Mouse (Mus musculus) thymus, postnatal 4 days (tissue): Measurements from ENCODE around the gene 1110065P20Rik.

Experiments used
- DNase-seq: peaks from one replicate; pipeline ENCODE4 v3.0.0; 2021

1110065P20Rik gene

DNA sequence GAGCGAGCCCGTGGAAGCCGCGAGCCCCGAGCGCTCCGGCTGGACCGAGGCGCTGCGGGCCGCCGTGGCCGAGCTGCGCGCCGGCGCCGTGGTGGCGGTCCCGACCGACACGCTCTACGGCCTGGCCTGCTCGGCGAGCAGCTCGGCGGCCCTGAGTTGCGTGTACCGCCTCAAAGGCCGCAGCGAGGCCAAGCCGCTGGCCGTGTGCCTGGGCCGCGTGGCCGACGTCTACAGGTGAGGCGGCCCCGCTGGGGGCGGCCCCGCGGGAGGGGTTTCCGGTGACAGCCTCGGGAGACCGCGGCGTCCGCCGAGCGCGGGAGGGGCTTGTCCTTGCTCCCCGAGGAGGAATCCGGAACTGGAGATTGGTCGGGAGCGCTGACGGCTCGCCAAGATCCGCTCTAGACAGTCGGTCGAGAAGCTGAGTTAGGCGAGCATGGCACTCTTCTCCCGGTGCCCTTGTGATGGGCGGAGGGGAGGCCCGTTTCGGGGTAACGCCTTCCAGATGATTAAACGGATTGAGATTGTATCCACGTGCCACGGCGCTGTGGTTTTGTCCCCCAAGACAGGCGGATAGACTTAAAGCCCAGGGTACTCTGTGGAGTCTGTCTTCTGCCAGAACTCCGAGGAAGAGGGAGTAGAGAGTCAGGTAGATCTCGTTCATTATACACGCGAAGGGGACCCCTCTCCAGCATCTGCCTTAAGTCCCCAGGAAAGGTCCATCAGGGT is at the start of gene 1110065P20Rik:
Gene 1110065P20Rik (minus strand): TSS at position 264 of the 726 bp plus-strand sequence.
- DNase-seq: peak; percentile 79

DNA sequence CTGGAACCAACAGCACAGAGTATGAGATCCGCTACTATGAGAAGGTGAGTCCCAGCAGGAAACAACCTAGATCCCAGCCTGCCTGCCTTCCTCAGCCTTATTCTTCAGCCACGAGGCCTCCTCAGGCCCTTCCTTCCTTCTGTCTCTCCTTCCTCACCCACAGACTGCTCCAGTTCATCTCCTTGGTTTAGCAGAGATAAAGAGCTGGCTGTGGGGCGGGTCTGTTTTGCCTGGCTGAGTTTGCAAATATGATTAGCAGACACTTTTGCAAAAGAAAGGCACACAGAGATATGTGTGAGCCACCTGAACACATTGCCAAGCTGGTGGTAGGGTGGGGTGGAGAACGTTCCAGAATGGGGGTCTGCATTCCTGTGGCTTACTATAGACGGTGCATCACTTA is 48.9 kb upstream of the 1110065P20Rik start:
- no peak for DNase-seq

DNA sequence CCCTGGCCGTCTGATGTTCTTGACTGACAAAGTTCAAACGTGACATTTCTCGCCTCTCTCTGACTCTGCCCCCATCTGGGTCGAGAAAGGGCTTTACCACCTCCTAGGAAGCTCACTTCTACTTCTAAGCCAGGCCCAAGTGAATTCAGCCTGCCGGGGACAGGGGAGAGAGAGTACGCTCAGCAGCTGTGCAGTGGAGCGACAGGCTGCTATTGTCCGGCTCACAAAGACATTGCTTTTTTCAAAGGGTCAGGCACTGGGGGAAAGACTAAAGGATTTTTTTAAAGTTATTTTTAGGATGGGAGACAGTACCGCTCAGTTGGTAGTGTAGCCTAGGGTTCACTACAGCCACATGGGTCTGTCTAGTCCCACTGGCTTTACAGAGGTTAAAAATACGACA is 47.4 kb upstream of the 1110065P20Rik start:
- DNase-seq: no peak

- DNase-seq: no peak
These were observed 43.8 kb upstream of the 1110065P20Rik start for GRCm38 (mm10) chr4:124894508-124895428.

- no peak for DNase-seq
These were observed 42.8 kb upstream of the 1110065P20Rik start for GRCm38 (mm10) chr4:124893769-124894168.

- DNase-seq: no peak
These were observed 39.8 kb upstream of the 1110065P20Rik start for GRCm38 (mm10) chr4:124890831-124891230.

DNA sequence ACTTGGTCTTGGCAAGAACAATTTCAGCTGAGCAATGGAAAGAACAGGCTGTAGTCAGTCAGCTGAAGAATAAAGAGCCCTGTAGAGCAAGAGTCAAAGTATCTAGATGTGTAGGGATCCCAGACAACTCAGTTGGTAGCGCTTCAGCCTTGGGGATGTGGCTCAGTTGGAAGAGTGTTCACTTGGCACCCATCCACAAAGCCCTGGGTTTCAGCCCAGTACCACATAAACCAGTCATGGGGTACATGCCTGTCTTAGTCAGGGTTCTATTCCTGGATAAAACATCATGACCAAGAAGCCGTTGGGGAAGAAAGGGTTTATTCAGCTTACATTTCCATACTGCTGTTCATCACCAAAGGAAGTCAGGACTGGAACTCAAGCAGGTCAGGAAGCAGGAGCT is 38.9 kb upstream of the 1110065P20Rik start:
- DNase-seq: no peak

DNA sequence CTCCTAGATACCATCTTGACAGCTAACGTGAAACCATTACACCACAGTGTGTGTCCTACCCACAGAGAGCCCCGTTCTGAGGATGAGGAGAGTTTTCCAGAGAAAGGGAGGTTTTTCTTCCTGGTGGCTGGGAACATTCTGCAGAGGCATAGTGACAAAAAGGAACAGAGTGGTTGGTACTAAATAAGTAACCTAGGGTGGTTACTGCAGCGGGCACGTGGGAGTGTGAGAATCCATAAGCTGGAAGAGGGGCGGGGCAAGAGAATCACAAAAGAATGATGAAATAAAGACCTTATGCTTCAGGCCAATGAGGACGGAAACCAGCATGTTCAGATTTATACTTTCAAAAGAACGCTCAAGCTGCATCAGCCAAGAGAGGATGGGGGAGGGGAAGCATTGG is 37.7 kb upstream of the 1110065P20Rik start:
- no peak for DNase-seq

- peak; percentile 60 for DNase-seq
These were observed 31.2 kb upstream of the 1110065P20Rik start for GRCm38 (mm10) chr4:124882151-124882729.

- DNase-seq: no peak
These were observed 30.4 kb upstream of the 1110065P20Rik start for GRCm38 (mm10) chr4:124881341-124881908.

DNA sequence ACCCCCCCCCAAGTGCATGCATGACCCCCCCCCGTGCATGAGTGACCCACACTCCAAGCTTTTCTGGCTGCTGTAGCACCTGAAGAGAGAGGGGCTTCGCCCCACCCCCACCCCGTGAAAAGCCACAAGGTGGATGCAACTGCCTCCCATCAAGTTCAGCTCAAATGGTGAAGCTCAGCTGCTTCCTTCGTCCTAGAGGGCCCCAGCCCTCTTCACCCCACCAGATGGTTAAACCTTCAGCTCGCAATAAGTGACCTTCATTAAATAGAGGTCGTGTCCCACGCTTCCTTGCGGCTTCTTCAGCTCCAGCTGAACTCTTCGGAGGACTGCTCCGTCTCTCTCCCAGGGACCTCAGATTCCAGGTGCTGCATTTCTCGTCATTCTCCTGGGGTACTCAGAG is 29.6 kb upstream of the 1110065P20Rik start, which contains the start of gene Epha10:
Gene Epha10 (plus strand): TSS at position 301 of the 400 bp plus-strand sequence.
- no peak for DNase-seq

GRCm38 (mm10) chr4:124872719-124873118 is 21.7 kb upstream of the 1110065P20Rik start:
- no peak for DNase-seq

GRCm38 (mm10) chr4:124861283-124862188 is 10.5 kb upstream of the 1110065P20Rik start, which contains the start of gene Maneal:
Gene Maneal, minus strand, starts transcription at chr4:124862171.
- no peak for DNase-seq

GRCm38 (mm10) chr4:124860446-124860845 is 9.4 kb upstream of the 1110065P20Rik start:
- DNase-seq: peak; percentile 79

DNA sequence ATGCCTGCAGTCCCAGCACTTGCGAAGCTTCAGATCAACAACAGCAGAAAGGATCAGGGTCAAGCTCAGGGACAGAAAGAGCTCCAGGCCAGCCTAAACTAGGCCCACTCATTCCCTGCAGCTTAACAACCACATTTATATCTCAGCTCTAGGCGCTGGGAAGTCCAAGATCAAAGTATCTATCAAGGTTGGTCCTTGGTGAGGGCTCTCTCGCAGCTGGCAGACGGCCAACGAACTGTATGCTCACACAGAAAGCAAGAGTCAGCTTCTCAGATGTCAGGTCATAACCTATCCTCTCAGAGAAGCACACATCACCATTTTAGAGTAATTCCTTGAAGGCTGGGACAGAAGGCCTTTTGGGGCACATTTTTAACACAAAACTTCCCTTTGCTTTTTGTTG is 7.4 kb upstream of the 1110065P20Rik start:
- DNase-seq: no peak

- DNase-seq: no peak
These were observed 5.3 kb upstream of the 1110065P20Rik start for GRCm38 (mm10) chr4:124856294-124856693.

DNA sequence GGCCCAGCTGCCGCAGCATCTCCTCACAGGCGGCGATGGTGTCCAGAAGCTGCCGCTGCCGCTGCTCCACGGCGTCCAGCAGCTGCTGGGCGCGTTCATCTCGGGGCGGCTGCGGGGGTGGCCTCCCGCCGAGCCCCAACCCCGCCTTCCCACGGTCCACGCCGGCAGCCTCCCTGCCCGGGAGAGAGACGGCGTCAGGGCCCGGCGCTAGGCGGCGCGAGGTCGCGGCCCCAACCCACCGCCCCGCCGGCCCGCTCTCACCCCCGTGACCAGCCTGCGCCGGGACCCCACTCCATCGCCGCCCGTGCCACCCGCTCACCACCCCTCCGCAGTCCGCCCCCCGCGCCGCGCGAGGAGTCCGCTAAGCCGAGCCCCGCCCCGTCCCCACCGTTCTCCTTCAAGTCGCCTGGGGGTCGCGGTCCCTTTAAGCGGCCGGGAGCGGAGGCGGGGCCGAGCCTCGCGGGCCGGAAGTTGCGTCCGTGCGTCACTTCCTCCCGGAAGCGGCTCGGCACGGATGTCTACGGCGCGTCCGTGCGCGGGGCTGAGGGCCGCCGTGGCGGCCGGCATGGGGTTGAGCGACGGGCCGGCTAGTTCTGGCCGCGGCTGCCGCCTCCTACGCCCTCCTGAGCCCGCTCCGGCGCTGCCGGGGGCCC is 609 bp downstream of the 1110065P20Rik start, which contains the start of gene Yrdc:
Gene Yrdc (plus strand): TSS at position 419 of the 653 bp plus-strand sequence.
- peak; percentile 95 for DNase-seq

DNA sequence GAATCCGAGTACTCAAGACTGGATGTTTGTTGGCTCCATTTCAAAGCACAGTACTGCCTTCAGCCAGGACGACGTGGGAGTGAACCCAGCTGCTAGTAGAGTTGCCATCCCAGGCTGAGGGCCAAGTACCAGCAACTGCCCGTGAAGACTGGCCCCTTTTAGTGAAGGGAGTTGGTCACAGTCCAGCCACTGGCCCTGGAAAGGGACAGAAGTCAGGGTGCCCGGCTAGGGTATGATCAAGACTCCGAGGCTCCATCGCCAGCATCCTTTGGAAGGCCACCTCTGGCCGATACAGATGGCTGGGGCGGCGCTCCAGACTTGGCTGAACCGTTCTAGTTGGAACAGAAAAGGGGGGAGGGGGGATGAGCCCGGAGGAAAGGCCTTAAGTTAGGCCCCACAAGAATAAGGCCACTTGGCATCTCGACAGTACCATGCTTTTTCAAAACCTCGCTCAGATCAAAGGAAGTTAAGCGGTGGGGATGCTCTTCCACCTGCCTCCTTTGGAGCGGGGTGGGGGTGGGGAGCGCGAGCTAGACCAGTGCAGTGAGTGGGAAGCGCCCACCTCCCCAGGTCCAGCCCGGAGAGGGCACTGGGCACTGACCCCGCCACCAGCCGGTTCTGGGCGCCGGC is 1.2 kb downstream of the 1110065P20Rik start:
- DNase-seq: peak; percentile 31

GRCm38 (mm10) chr4:124847573-124847972 is 3.4 kb downstream of the 1110065P20Rik start:
- peak; percentile 89 for DNase-seq

- DNase-seq: peak; percentile 70
These were observed 7.5 kb downstream of the 1110065P20Rik start for GRCm38 (mm10) chr4:124843493-124843892.

- peak; percentile 44 for DNase-seq
These were observed 10.0 kb downstream of the 1110065P20Rik start for GRCm38 (mm10) chr4:124840998-124841397.
